Mouse (Mus musculus): ENCODE data around the gene Atp2c2. TPM values are rescaled to one million over a fixed set of nuclear protein-coding genes. Genes with fewer than 3 reads are reported as not detected.
A peak's percentile ranks its signal among the peaks of the same experiment; 100 is the strongest.

Atp2c2 gene
- polyA plus RNA-seq, 1 experiment from 2014 or later = 2.4 TPM

- no peak overlapping the region for H3K27ac ChIP-seq (ENCODE audit: low read depth, low read length)
- H3K4me1 ChIP-seq (replicated peaks; ENCODE audit: control insufficient read depth, insufficient read depth, low read length) = peaks cover 13% of the 10 kb centered on the region; the same call in 1 of the 2 replicates
- no peak for ATAC-seq
- H3K9ac ChIP-seq (ENCODE audit: low read depth, low read length) = no peak overlapping the region
- H3K4me2 ChIP-seq (replicated peaks; ENCODE audit: low read depth) = no peak overlapping the region
- TF ChIP-seq CTCF (IDR thresholded peaks at IDR 0.05; ENCODE audit: low read depth) = no peak
- WGBS = 88% methylated on average over 7 of the region's 7 CpGs
- H3K9me3 ChIP-seq (ENCODE audit: control insufficient read depth) = no peaks in the 10 kb centered on the region
- H3K4me3 ChIP-seq (ENCODE audit: low read depth, low read length) = no peak overlapping the region
- no peaks in the 10 kb centered on the region for H3K27me3 ChIP-seq (replicated peaks; ENCODE audit: control insufficient read depth, insufficient read depth, low read length)
- H3K36me3 ChIP-seq (ENCODE audit: control insufficient read depth, insufficient read depth) = no peaks in the 10 kb centered on the region
These were observed 89.8 kb downstream of the Atp2c2 start for GRCm38 (mm10) chr8:119789581-119789980.

GRCm38 (mm10) chr8:119791804-119792704 lies 92.2 kb downstream of the Atp2c2 start:
- H3K9me3 ChIP-seq (ENCODE audit: control insufficient read depth) = no peaks in the 10 kb centered on the region
- H3K27ac ChIP-seq (ENCODE audit: low read depth, low read length) = peak overlapping the region; percentile 21; the same call in 1 of the 2 replicates
- no peaks in the 10 kb centered on the region for H3K27me3 ChIP-seq (replicated peaks; ENCODE audit: control insufficient read depth, insufficient read depth, low read length)
- no peak overlapping the region for H3K4me2 ChIP-seq (replicated peaks; ENCODE audit: low read depth)
- WGBS = 30% methylated on average over 16 of the region's 16 CpGs
- no peaks in the 10 kb centered on the region for H3K36me3 ChIP-seq (ENCODE audit: control insufficient read depth, insufficient read depth)
- peak; percentile 55 for ATAC-seq
- H3K4me3 ChIP-seq (ENCODE audit: low read depth, low read length) = no peak overlapping the region
- no peak for TF ChIP-seq CTCF (IDR thresholded peaks at IDR 0.05; ENCODE audit: low read depth)
- H3K9ac ChIP-seq (ENCODE audit: low read depth, low read length) = no peak overlapping the region
- H3K4me1 ChIP-seq (replicated peaks; ENCODE audit: control insufficient read depth, insufficient read depth, low read length) = peaks cover 13% of the 10 kb centered on the region; the same call in 1 of the 2 replicates

GRCm38 (mm10) chr8:119794689-119795088 lies 94.9 kb downstream of the Atp2c2 start:
- H3K27me3 ChIP-seq (replicated peaks; ENCODE audit: control insufficient read depth, insufficient read depth, low read length) = no peaks in the 10 kb centered on the region
- TF ChIP-seq CTCF (IDR thresholded peaks at IDR 0.05; ENCODE audit: low read depth) = no peak

GRCm38 (mm10) chr8:119795651-119796050 lies 95.8 kb downstream of the Atp2c2 start:
- 52% methylated on average over 3 of the region's 3 CpGs for WGBS
- H3K27ac ChIP-seq (ENCODE audit: low read depth, low read length) = no peak overlapping the region
- H3K27me3 ChIP-seq (replicated peaks; ENCODE audit: control insufficient read depth, insufficient read depth, low read length) = no peaks in the 10 kb centered on the region
- H3K9ac ChIP-seq (ENCODE audit: low read depth, low read length) = no peak overlapping the region
- no peaks in the 10 kb centered on the region for H3K36me3 ChIP-seq (ENCODE audit: control insufficient read depth, insufficient read depth)
- H3K9me3 ChIP-seq (ENCODE audit: control insufficient read depth) = no peaks in the 10 kb centered on the region
- no peak overlapping the region for H3K4me2 ChIP-seq (replicated peaks; ENCODE audit: low read depth)
- H3K4me1 ChIP-seq (replicated peaks; ENCODE audit: control insufficient read depth, insufficient read depth, low read length) = peaks cover 17% of the 10 kb centered on the region; the same call in 1 of the 2 replicates
- ATAC-seq = no peak
- H3K4me3 ChIP-seq (ENCODE audit: low read depth, low read length) = no peak overlapping the region
- no peak for TF ChIP-seq CTCF (IDR thresholded peaks at IDR 0.05; ENCODE audit: low read depth)

More at GRCm38 (mm10) chr8:119794689-119795088, 94.9 kb downstream of the Atp2c2 start:
- 65% methylated on average over 7 of the region's 7 CpGs for WGBS
- no peak overlapping the region for H3K4me3 ChIP-seq (ENCODE audit: low read depth, low read length)
- H3K36me3 ChIP-seq (ENCODE audit: control insufficient read depth, insufficient read depth) = no peaks in the 10 kb centered on the region
- no peak overlapping the region for H3K4me2 ChIP-seq (replicated peaks; ENCODE audit: low read depth)
- no peak overlapping the region for H3K27ac ChIP-seq (ENCODE audit: low read depth, low read length)
- peaks cover 17% of the 10 kb centered on the region; the same call in 1 of the 2 replicates for H3K4me1 ChIP-seq (replicated peaks; ENCODE audit: control insufficient read depth, insufficient read depth, low read length)
- H3K9me3 ChIP-seq (ENCODE audit: control insufficient read depth) = no peaks in the 10 kb centered on the region
- no peak overlapping the region for H3K9ac ChIP-seq (ENCODE audit: low read depth, low read length)
- no peak for ATAC-seq

- H3K4me3 ChIP-seq (ENCODE audit: low read depth, low read length) = no peak overlapping the region
- no peaks in the 10 kb centered on the region for H3K9me3 ChIP-seq (ENCODE audit: control insufficient read depth)
- peaks cover 4% of the 10 kb centered on the region; the same call in 1 of the 2 replicates for H3K4me1 ChIP-seq (replicated peaks; ENCODE audit: control insufficient read depth, insufficient read depth, low read length)
- no peaks in the 10 kb centered on the region for H3K27me3 ChIP-seq (replicated peaks; ENCODE audit: control insufficient read depth, insufficient read depth, low read length)
- no peaks in the 10 kb centered on the region for H3K36me3 ChIP-seq (ENCODE audit: control insufficient read depth, insufficient read depth)
- peak; percentile 63 for ATAC-seq
- peak overlapping the region; percentile 52 for H3K4me2 ChIP-seq (replicated peaks; ENCODE audit: low read depth)
- no peak for TF ChIP-seq CTCF (IDR thresholded peaks at IDR 0.05; ENCODE audit: low read depth)
- WGBS = 17% methylated on average over 15 of the region's 15 CpGs
- no peak overlapping the region; the same call in 1 of the 2 replicates for H3K27ac ChIP-seq (ENCODE audit: low read depth, low read length)
- no peak overlapping the region for H3K9ac ChIP-seq (ENCODE audit: low read depth, low read length)
These were observed 98.6 kb downstream of the Atp2c2 start for GRCm38 (mm10) chr8:119798170-119798964.

- Histone ChIP-seq H3K4me2 (replicated peaks; ENCODE audit: low read depth) (peak overlapping the region; percentile 52), H3K4me3 (ENCODE audit: low read depth, low read length) (no peak overlapping the region), H3K4me1 (replicated peaks; ENCODE audit: control insufficient read depth, insufficient read depth, low read length) (peaks cover 4% of the 10 kb centered on the region; the same call in 1 of the 2 replicates), H3K9ac (ENCODE audit: low read depth, low read length) (no peak overlapping the region), H3K27me3 (replicated peaks; ENCODE audit: control insufficient read depth, insufficient read depth, low read length) (no peaks in the 10 kb centered on the region), H3K9me3 (ENCODE audit: control insufficient read depth) (no peaks in the 10 kb centered on the region), H3K36me3 (ENCODE audit: control insufficient read depth, insufficient read depth) (no peaks in the 10 kb centered on the region), H3K27ac (ENCODE audit: low read depth, low read length) (no peak overlapping the region)
- TF ChIP-seq CTCF (IDR thresholded peaks at IDR 0.05; ENCODE audit: low read depth) = no peak
- no peak for ATAC-seq
- 69% methylated on average over 2 of the region's 2 CpGs for WGBS
These were observed 99.1 kb downstream of the Atp2c2 start for GRCm38 (mm10) chr8:119798965-119799264.
